ENCODE assay signal across 20 mouse cellular contexts in genomic region chr13:53514574-53514973, GRCm38 (mm10). TPM values are rescaled to one million over a fixed set of nuclear protein-coding genes. Genes with fewer than 3 reads are reported as not detected.
DNase-seq lines count a peak whose midpoint lies in the region; ATAC-seq and TF ChIP-seq lines count a peak whose summit lies in the region.
"Had no signal": no experiment of that assay in that cellular context is flagged by ENCODE, and none has a peak within 500 bp of the region (broad histone marks: within the 10 kb centered on the region; RNA-seq: fewer than 3 reads in every experiment).

No protein-coding gene starts in this region.

- no peak for TF ChIP-seq CTCF in lung, embryonic 14.5 days (IDR thresholded peaks at IDR 0.05; ENCODE audit: low read depth)

- H3K4me3 ChIP-seq in lung, embryonic 14.5 days (ENCODE audit: low read depth, low read length), result no peak overlapping the region
- no peak overlapping the region for H3K4me3 ChIP-seq in ES-E14 (ENCODE audit: insufficient read depth in 1 of 2, low read depth in 1 of 2, low read length in 2 of 2, poor library complexity in 1 of 2, severe bottlenecking in 1 of 2)
- no peak overlapping the region for H3K4me3 ChIP-seq in hindbrain, embryonic 11.5 days (ENCODE audit: low read depth, low read length)
- H3K4me3 ChIP-seq: forebrain, embryonic 15.5 days; heart, embryonic 13.5 days; megakaryocyte, embryonic 14.5 days had no signal

- DNase-seq in lung, embryonic 14.5 days, result peak; percentile 10
- no peak for DNase-seq in lung, postnatal 36 days
- no peak for DNase-seq in ES-E14 (ENCODE audit: low read depth, low spot score)
- DNase-seq in brain, adult 2 months (ENCODE audit: low read depth, low spot score), result peak; percentile 32
- no peak for DNase-seq in kidney, adult 8-10 months
- no peak for DNase-seq in T-cell, adult 2 months (ENCODE audit: low spot score)
- DNase-seq in hindbrain, embryonic 11.5 days (ENCODE audit: low spot score), result no peak
- DNase-seq: cerebellum, postnatal 14 days; kidney, adult 2 months; layer of hippocampus, postnatal 36 days; lung, postnatal 10 days; right cerebral cortex, postnatal 14 days had no signal

- ATAC-seq in lung, embryonic 14.5 days (ENCODE audit: insufficient read depth), result no peak
- ATAC-seq in hindbrain, embryonic 11.5 days (ENCODE audit: low FRiP score), result no peak
- ATAC-seq: activated CD4-positive, CD25-positive, alpha-beta regulatory T cell, adult 4 months; forebrain, embryonic 15.5 days had no signal

- no peaks in the 10 kb centered on the region for H3K36me3 ChIP-seq in lung, embryonic 14.5 days (ENCODE audit: insufficient read depth)
- H3K36me3 ChIP-seq in ES-E14 (ENCODE audit: control insufficient read depth, insufficient read depth, low read length, poor library complexity, severe bottlenecking), result no peaks in the 10 kb centered on the region
- no peaks in the 10 kb centered on the region for H3K36me3 ChIP-seq in hindbrain, embryonic 11.5 days (ENCODE audit: control insufficient read depth, insufficient read depth, low read length)
- H3K36me3 ChIP-seq: forebrain, embryonic 15.5 days; heart, embryonic 13.5 days had no signal

- H3K9me3 ChIP-seq in lung, embryonic 14.5 days (ENCODE audit: low read depth, low read length), result no peaks in the 10 kb centered on the region
- H3K9me3 ChIP-seq in ES-E14 (ENCODE audit: control insufficient read depth, insufficient read depth, low read depth, low read length), result no peaks in the 10 kb centered on the region
- no peaks in the 10 kb centered on the region for H3K9me3 ChIP-seq in hindbrain, embryonic 11.5 days (ENCODE audit: control insufficient read depth, low read length)

- H3K4me1 ChIP-seq in lung, embryonic 14.5 days (ENCODE audit: insufficient read depth), result no peaks in the 10 kb centered on the region
- H3K4me1 ChIP-seq in ES-E14 (ENCODE audit: control insufficient read depth in 2 of 2, insufficient read depth in 2 of 2, low read length in 2 of 2, poor library complexity in 1 of 2), result no peaks in the 10 kb centered on the region; a peak in 1 of 4 replicates
- no peaks in the 10 kb centered on the region for H3K4me1 ChIP-seq in hindbrain, embryonic 11.5 days (replicated peaks; ENCODE audit: control insufficient read depth, insufficient read depth, low read length)

- no peak overlapping the region for H3K4me2 ChIP-seq in lung, embryonic 14.5 days
- no peak overlapping the region for H3K4me2 ChIP-seq in hindbrain, embryonic 11.5 days (replicated peaks; ENCODE audit: low read depth, low read length)
- H3K4me2 ChIP-seq: forebrain, embryonic 15.5 days; heart, embryonic 13.5 days had no signal

- in situ Hi-C loops in ES-E14 (cut with MboI; ENCODE audit: low sequenced_read_pairs in 2 of 2, unreplicated experiment in 2 of 2), result no loop called here

- H3K27me3 ChIP-seq in lung, embryonic 14.5 days (ENCODE audit: insufficient read depth, low read length), result no peaks in the 10 kb centered on the region
- no peaks in the 10 kb centered on the region for H3K27me3 ChIP-seq in hindbrain, embryonic 11.5 days (ENCODE audit: control insufficient read depth, insufficient read depth, low read length)
- H3K27me3 ChIP-seq: forebrain, embryonic 15.5 days; heart, embryonic 13.5 days; megakaryocyte, embryonic 14.5 days had no signal

- no peak overlapping the region for H3K9ac ChIP-seq in lung, embryonic 14.5 days
- no peak overlapping the region for H3K9ac ChIP-seq in ES-E14 (ENCODE audit: insufficient read depth, low read depth, low read length, poor library complexity, severe bottlenecking)
- H3K9ac ChIP-seq in hindbrain, embryonic 11.5 days (ENCODE audit: low read depth, low read length), result no peak overlapping the region
- H3K9ac ChIP-seq: forebrain, embryonic 15.5 days; heart, embryonic 13.5 days had no signal

- H3K27ac ChIP-seq in lung, embryonic 14.5 days (ENCODE audit: low read depth), result no peak overlapping the region
- no peak overlapping the region for H3K27ac ChIP-seq in ES-E14 (ENCODE audit: insufficient read depth, low read depth, low read length, poor library complexity, severe bottlenecking)
- no peak overlapping the region for H3K27ac ChIP-seq in hindbrain, embryonic 11.5 days (ENCODE audit: low read depth, low read length)
- H3K27ac ChIP-seq: forebrain, embryonic 15.5 days; heart, embryonic 13.5 days had no signal

TF ChIP-seq in ES-E14, 5 proteins besides CTCF, POLR2A, EP300 and RAD21:
- no peak for TF ChIP-seq ZC3H11A (IDR thresholded peaks at IDR 0.05; ENCODE audit: borderline replicate concordance, low read depth, low read length)
- TF ChIP-seq MAFK (IDR thresholded peaks at IDR 0.05; ENCODE audit: insufficient read depth, low read depth, low read length), result peak; percentile 96
- TF ChIP-seq HCFC1 (IDR thresholded peaks at IDR 0.05; ENCODE audit: borderline replicate concordance, insufficient read depth, low read length), result no peak
- no peak for TF ChIP-seq ZNF384 (IDR thresholded peaks at IDR 0.05; ENCODE audit: low read depth, low read length)

RNA-seq across cellular contexts. Expression of gene Msx2, which starts 41.7 kb away (rescaled TPM):
- polyA plus RNA-seq in lung, embryonic 14.5 days (2014; fragmentation: Nextera tagmentation; extraction: Ambion mirVana), result 0.61 and 0.78 TPM in 2 replicates
- total RNA-seq in ES-E14 (2012; rRNA removed), result 2.0 and 3.7 TPM in 2 replicates
- polyA plus RNA-seq in hindbrain, embryonic 11.5 days (2014; fragmentation: Nextera tagmentation; extraction: Ambion mirVana), result 58.3 and 66.3 TPM in 2 replicates
- total RNA-seq: hematopoietic stem cell, adult 5-6 weeks; liver, adult 2 months had no signal
- polyA plus RNA-seq: activated CD4-positive, CD25-positive, alpha-beta regulatory T cell, adult 4 months; large intestine, adult 2 months; liver, adult 2 months; spleen, adult 2 months had no signal

Comparison
In these comparisons a context has a peak if more than half of its experiments do, and no peak if none do; other contexts are left out.
1. DNase-seq: peak in lung, embryonic 14.5 days (single experiment) and brain, adult 2 months (single experiment); none in lung, postnatal 36 days (single experiment), ES-E14 (single experiment), kidney, adult 8-10 months (0 of 2), T-cell, adult 2 months (single experiment) and hindbrain, embryonic 11.5 days (single experiment).
2. RNA of gene Msx2, which starts 41.7 kb away (polyA plus RNA-seq): 58.3 to 66.3 TPM in hindbrain, embryonic 11.5 days; 0.61 to 0.78 TPM in lung, embryonic 14.5 days; every median in the first group is over 10 times any median in the second.